Mouse (Mus musculus): ENCODE data around the gene Ica1.

The Ica1 gene

GRCm38 (mm10) chr6:8647513-8648184, 130.6 kb downstream of the Ica1 start:
- no peak for DNase-seq (ENCODE audit: low read depth, low spot score)

GRCm38 (mm10) chr6:8645708-8646107, 132.6 kb downstream of the Ica1 start:
- DNase-seq (ENCODE audit: low read depth, low spot score): peak; percentile 58

DNA sequence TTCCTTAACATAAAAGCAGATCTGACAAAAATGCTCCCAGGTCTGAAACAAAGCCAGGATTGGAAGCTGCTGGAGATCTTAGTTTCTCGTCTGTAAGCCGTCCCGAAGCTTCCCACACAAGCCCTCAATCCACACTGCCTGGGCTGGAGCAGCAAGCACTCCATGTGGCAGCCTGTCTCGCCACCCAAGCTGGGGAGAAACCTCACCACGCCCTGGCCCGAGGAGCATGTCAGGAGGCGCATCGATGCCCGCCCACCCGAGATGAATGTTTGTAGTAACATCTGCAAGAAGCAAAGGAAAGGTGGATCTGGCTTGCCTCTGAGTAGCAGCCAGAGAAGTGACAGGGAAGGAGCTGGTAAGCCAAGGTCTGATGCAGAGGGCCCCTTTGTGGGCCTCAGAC, 133.6 kb downstream of the Ica1 start:
- DNase-seq (ENCODE audit: low read depth, low spot score): peak; percentile 85

DNA sequence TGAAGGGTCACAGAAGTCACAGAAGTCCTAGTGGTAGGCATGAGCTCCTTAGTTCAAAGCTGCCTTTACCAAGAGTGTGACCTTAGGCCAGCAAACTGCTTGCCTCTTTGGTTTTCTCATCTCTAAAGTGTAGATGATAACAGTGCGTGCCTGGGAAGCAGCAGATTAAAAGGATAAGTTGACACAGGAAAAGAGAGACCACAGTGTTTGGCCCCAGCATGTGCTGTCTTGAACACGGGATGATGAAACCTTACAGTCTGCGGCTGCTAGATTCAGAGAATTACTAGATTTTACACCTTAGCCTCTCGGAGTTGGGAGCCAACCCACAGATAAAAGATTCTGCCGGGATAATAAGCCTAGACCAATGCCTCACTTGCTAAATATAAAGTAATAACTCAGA, 137.4 kb downstream of the Ica1 start:
- no peak for DNase-seq (ENCODE audit: low read depth, low spot score)

DNA sequence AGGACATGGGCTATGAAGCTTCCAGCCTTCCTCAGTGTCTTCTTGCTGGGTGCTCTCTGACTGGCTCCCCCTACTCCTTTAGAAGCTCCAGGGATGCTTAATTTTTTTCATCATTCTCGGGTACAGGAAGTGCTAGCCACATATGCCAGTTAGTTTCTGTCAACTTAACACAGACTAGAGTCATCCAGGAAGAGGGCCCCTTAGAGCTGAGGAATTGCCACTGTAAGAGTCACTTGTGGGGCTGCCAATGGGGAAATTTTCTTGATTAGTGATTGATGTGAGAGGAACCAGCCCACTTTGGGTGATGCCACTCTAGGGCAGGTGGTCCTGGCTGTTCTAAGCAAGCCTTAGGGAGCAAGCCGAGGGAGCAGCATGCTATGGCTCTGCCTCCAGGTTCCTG, 138.8 kb downstream of the Ica1 start:
- no peak for DNase-seq (ENCODE audit: low read depth, low spot score)

GRCm38 (mm10) chr6:8638899-8639298, 139.4 kb downstream of the Ica1 start:
- DNase-seq (ENCODE audit: low read depth, low spot score): no peak

- peak; percentile 89 for DNase-seq (ENCODE audit: low read depth, low spot score)
Measured at GRCm38 (mm10) chr6:8638122-8638521, 140.2 kb downstream of the Ica1 start.

DNA sequence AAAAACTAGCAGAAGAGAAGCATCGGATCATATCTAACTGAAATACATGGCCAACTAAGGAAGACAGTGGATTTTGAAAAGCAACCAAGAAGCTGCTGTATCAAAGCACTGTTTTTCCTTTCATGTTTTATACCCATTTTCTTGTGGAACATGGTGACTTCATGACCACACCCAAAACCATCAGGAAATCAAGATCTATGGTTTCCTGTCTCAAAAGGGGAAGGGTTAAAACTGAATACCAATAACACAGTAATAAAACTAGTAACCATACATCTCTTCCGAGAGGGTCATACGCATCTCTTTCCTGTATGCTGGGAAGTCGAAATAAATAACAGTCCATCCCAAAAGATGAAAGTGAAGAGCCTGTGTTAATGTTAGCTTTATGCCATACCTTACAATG, 145.6 kb downstream of the Ica1 start:
- no peak for DNase-seq (ENCODE audit: low read depth, low spot score)

- DNase-seq (ENCODE audit: low read depth, low spot score): no peak
Measured at GRCm38 (mm10) chr6:8631986-8632632, 146.2 kb downstream of the Ica1 start.

DNA sequence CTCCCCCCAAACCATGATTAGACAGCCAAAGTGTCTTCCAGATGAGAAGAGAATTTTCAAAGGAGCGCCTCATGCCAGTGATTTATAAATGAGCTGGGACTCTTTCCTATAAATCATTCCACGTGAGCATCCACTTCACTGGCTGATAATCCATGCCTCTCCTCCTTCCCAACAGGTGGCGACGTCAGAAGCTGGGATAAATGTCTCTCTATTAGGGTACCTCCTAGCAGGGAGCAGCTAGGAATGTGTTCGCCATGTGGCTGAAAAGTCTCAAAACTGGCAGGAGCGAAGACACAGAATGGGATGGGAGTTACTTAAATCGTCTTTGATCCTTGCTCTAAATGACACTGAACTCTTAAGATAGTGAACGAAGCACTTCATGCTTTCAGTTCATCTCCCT, 146.9 kb downstream of the Ica1 start:
- DNase-seq (ENCODE audit: low read depth, low spot score): no peak

- DNase-seq (ENCODE audit: low read depth, low spot score): no peak
Measured at GRCm38 (mm10) chr6:8630531-8630930, 147.8 kb downstream of the Ica1 start.

DNA sequence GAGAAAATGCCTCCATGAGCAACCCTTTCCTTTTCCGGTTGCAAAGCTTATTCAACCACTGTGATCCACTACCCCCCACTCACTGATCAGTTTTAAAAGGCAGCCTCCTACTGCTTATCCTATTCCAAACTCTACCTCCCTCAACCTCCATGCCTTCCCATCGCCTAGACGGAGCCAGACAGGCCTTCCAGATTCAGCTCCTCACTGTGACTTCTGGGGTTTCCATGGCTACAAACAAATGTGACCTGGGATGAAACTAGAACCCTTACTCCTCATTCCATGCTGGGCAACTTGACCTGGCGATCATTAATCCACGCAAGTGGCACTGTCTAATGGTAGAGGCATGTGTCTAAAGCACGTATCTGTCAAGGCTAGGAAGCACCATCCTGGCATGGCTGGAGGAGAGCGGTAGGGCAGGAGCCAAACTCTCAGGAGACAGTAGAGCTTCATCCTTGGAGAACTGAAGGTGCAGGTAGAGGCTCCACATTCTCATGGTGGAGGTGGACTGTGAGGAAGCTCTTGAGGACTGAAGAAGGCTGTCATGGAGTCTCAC, 149.5 kb downstream of the Ica1 start:
- no peak for DNase-seq (ENCODE audit: low read depth, low spot score)

GRCm38 (mm10) chr6:8628226-8628625, 150.1 kb downstream of the Ica1 start:
- no peak for DNase-seq (ENCODE audit: low read depth, low spot score)

GRCm38 (mm10) chr6:8623045-8623444, 155.2 kb downstream of the Ica1 start:
- DNase-seq (ENCODE audit: low read depth, low spot score): peak; percentile 64

DNA sequence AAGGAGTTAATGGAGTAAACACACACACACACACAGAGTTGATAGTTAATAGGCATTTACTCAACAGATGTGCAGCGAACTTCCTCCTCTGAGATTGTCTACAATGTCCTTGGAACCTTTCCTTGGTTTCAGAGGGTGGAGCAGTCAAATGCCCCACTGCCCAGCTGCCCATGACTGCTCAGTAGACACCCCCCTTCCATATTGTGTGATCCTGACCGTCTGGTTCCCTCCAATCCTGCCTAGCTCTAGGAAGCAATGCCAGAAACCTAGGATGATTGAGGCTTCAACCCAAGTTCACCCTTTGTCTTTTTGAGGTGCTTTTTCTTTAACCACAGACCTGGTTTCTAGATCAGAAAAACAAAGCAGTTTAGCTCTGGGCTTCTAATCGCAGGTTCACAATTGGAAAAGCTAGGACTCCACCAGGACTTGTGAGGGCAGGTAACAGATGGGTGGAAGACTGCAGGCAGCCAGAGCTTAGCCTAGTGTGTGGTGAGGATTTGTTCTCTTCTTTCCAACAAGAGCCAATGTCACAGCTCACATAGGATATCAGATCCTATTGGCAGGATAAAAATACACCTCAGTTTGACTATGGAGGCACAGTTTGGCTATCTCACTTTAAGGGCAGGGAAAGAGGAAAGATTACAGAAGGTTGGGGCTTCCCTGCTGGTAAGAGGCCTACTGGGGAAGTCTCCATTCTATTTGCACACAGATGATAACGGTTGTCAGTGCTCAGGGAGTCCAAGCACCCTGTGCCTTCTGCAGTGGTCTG, 158.5 kb downstream of the Ica1 start:
- no peak for DNase-seq (ENCODE audit: low read depth, low spot score)

- no peak for DNase-seq (ENCODE audit: low read depth, low spot score)
Measured at GRCm38 (mm10) chr6:8617369-8617768, 160.9 kb downstream of the Ica1 start.

DNA sequence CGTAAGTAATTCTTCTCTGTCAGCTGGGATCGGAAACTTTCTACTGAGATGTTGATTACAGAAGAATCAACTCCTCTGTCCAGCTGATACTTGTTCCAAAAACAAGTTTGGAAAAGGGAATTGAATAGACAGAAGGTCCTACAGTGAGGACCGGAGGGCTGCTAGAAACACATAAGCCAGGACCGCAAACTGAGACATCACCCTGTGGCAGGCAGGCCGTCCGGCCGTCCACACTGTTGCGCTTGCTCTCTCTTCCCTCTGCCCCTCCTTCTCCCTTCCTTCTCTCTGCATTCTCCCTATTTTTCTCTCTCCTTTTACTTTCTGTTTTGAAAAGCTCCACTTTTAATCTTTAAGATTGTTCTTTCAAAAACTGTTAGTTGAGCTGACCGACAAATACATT, 186.6 kb downstream of the Ica1 start:
- DNase-seq (ENCODE audit: low read depth, low spot score): no peak

DNA sequence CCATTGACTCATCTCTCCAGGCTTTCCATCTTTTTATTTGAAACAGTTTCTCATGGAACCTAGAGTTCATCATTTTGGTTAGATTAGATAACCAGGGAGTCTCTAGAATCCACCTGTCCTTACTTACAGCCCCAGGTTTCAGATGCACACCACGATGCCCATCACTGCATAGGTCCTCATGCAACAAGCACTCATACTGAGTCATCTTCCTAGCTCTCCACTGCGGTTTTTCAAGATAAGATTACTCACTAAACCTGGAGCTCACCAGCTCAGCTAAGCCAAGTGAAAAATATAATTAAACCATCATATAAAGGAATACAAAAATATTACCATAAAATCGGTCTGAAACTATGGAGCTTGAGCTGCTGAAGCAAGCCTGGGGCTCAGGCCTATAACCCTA, 194.4 kb downstream of the Ica1 start:
- DNase-seq (ENCODE audit: low read depth, low spot score): no peak

- no peak for DNase-seq (ENCODE audit: low read depth, low spot score)
Measured at GRCm38 (mm10) chr6:8582377-8582776, 195.9 kb downstream of the Ica1 start.
